Mouse (Mus musculus): Measurements from ENCODE around the gene Dcun1d3.

Dcun1d3 gene

DNA sequence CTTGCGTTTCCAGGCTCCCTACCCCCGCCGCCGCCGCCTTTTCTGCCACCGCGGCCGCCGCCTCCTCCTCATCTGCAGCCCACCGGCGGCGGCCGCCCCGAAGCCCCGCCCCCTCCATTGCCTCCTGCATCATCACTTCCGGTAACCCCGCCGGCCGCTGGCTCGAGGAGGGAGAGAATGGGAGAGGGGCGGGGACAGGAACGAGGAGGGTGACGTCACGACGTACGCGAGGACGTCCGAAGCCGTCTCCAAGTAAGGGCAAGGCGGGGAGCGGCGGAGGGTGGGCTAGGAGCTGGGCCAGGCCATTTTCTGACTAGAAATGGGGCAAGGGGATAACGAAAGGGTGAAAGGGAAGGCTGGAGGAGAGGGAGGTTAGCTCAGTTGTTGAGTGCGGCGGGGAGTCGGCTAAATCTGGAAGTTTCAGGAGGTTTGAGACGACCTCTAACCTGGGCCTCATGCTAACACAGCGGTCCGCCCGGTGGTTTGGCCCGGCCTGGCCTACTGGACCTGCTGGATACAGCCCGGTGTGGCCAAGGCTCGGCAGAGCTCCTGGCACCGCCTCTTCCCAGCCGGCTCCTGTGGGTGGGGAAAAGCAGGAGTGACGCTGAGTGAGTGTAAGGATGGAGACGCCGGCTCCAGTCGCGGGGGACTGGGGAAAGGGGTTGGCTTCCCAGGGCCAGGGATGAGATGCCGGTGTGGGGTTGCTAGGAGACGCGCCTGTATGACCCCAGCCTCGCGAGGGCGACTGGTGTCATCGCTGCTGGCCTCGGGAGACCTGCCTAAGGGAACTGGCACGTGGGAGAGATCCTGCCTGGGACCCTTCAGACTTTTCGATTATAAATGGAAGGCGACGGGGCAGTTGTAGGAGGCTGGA is at the start of gene Dcun1d3, which contains the start of gene Lyrm1:
Gene Dcun1d3 (minus strand): TSS at position 660 of the 874 bp plus-strand sequence.
Gene Lyrm1 (plus strand): TSS at position 223 of the 874 bp plus-strand sequence.
- DNase-seq (ENCODE audit: low spot score in 2 of 2) = peak; percentile 94 to 98

DNA sequence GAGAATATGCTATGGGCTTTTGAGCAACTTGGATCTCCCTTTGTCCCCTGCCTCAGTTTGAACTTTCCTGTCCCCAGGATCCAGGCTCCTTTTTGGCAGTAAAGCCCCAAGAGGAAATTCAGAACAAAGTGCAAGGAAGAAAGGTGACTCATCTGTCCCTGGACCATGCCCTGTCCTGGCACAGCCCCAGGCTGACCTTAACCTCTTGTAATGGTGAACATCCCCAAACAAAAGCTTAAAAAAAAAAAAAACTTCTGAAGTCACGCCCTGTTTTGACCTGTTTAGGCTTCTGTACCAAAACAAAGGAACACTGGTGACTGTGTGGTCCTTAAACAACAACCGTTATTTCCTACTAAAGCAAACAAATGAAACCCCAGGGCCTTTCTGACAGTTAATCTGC is 45.5 kb upstream of the Dcun1d3 start:
- DNase-seq (ENCODE audit: low spot score in 2 of 2) = no peak

DNA sequence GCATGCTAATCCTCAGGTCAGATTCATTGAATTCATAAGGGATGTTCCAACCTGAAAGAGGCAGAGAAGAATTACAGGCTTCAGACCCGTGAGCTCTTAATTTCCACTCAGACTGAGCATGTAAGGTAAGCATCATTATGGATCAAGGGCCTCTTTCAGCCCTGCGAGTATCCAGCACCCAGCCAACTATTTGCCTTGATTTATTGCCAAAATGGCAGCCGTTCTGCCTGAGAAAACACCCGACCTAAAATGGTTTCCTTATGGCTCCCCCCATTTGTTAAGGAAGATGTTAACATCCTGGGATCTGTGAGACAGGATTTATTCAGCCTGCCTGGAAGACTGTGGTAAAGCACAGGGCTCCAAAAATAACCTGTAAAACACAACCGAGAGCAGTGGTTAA is 40.9 kb upstream of the Dcun1d3 start:
- DNase-seq (ENCODE audit: low spot score in 2 of 2) = no peak

DNA sequence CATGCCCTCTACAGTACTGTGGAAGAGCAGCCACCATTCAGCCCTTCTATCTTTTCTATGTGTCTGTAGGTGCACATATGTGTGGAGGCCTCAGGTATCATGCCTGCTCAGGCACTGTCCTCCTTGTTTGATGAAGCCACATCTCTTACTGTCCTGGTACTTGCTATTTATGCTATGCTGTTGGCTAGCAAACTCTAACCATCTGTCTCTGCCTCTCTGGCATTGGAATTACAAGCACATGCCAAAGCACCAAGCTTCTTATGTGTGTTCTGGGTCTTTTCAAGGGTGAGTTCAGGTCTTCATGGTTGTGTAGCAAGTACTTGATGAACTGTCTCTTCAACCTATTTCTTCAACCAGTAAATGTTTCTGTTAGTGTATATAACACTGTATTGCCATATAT is 40.2 kb upstream of the Dcun1d3 start:
- no peak for DNase-seq (ENCODE audit: low spot score in 2 of 2)

- no peak for DNase-seq (ENCODE audit: low spot score in 2 of 2)
Observed at GRCm38 (mm10) chr7:119928783-119929440, 32.8 kb upstream of the Dcun1d3 start.

DNA sequence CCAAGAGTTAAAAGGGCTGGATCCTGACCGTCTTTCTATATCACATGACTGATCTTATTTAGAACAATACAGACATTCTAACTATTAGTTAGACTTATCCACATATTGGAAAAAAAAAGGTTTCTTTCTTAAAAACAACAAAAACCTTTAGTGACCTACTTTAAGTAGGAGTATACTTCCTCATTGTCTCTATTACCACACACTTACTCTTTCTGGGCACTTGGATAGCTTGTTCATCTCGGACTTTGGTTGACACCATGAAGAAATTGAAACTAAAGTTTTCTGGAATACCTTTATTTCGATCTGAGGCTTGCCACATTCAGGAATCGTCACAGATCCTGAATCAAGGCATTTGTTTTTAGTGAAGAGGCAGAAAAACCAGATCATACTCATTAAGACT is 25.0 kb upstream of the Dcun1d3 start:
- DNase-seq (ENCODE audit: low spot score in 2 of 2) = no peak

- DNase-seq (ENCODE audit: low spot score in 2 of 2) = no peak
Observed at GRCm38 (mm10) chr7:119920457-119920856, 24.4 kb upstream of the Dcun1d3 start.

DNA sequence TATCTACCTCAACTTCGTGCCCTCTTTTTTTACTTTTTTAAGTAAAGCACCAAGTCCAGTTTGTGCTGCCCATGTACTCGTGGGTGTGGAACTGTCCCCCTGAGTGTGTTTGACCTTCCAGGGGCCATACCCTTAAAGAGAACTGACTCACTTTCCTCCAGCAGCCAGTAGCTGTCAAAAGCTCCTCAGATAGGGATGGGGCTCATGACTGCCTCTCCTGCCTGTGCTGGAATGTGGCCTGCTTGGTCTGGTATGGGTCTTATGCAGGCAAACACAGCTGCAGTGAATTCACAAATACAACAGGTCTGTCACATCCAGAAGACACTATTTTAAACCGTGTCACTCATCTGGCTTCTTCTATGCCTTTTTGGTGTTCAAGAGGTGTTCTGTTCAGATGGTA is 15.6 kb upstream of the Dcun1d3 start:
- DNase-seq (ENCODE audit: low spot score in 2 of 2) = no peak

DNA sequence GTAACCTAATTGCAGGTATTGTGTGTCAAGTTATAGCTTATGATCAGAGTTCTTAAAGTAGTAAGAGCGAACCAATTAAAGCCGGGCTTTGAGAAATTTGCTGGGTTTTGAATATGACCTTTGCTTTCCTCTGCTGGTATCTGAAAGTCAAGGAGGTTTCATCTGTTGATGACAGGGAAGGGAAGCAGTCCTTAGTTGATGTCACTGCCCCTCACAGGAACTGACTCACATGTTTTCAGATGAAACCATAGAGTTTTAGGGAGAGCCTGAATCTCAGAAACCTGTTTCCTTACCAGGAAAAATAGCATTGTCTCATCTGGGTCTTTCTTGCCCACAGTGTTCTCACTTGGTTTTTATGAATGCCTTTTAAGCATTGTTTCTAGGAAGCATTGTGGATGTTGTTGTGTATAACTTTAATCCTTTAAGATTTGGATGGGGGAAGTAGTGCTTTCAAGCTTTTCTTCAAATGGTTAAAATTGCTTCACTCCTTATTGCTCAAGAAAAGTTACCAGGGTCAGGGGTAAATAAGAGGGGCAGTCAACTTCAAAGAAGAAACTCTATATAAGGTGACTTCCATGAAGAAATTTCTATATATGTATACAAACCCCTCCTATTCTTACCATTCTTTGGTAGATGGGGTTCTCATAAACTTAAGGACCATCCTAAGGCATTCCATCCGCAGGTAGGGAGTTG is 10.6 kb upstream of the Dcun1d3 start:
- DNase-seq (ENCODE audit: low spot score in 2 of 2) = no peak

- DNase-seq (ENCODE audit: low spot score in 2 of 2) = no peak
Observed at GRCm38 (mm10) chr7:119899386-119900057, 3.4 kb upstream of the Dcun1d3 start.

DNA sequence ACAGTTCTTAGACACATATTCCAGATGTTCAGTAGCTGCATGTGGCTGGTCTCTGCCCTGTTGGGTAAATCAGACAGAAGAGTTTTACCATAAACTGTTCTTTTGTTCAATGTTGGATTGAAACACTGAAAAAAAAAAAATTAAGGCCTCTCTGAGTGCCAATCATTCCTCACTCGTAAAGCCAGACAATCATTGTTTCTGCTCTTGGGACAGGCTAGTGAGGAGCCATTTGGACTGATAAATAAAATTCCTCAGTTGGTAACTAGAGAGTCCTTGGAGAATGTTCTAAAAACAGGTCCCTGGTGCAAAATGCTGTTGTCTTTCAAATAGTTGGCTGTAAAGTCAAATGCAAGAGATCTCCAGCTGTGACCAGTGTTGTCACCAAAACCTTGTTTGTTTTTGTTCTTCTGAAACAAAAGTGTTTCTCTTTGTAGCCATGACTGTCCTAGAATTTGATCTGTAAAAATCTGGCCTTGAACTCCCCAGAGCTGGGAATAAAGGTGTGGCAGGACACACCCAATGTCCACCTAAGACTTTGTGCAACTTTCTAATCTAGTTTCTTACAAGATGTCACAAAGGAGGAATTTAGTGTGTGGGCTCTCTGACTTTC is 2.3 kb upstream of the Dcun1d3 start:
- DNase-seq (ENCODE audit: low spot score in 2 of 2) = no peak

GRCm38 (mm10) chr7:119897521-119898109 is 1.5 kb upstream of the Dcun1d3 start:
- no peak for DNase-seq (ENCODE audit: low spot score in 2 of 2)

- DNase-seq (ENCODE audit: low spot score in 2 of 2) = peak in 1 of 2 experiments; percentile 5
Observed at GRCm38 (mm10) chr7:119894818-119895544, 1.1 kb downstream of the Dcun1d3 start.

DNA sequence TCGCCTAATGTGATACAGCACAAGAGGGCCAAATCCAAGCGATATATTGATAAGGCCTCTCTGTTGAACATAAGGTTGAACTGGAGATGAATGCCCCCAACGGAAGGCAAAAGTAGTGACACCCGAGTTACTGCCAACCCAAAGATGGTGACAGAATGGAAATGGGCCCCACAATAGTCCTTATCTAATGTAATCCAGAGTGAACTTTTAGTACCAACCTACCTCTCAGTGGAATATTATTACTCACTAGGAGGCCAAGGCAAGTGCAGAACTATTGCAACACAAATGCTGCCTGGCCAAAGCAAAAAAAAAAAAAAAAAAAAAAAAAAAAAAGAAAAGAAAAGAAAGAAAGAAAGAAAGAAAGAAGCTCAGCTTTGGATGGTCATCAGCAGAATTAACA is 3.4 kb downstream of the Dcun1d3 start:
- no peak for DNase-seq (ENCODE audit: low spot score in 2 of 2)

DNA sequence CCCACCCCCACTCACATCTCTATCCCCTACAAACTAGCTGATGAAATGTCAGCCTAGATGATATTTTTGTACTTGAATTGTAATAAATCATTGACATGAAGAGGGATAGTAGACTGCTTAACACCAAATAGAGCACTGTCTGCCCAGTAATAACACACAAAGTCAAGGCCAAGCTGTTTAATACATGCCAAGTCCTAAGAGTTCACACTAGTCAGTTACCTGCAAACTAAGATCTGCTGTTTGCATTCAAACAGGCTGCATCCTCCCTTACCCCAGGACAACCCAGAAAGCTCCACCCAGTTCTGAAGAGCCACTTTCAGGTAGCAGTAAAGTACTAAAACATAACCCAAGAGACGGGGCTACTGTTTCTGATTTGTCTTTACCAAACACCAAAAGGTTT is 3.9 kb downstream of the Dcun1d3 start:
- DNase-seq (ENCODE audit: low spot score in 2 of 2) = no peak

DNA sequence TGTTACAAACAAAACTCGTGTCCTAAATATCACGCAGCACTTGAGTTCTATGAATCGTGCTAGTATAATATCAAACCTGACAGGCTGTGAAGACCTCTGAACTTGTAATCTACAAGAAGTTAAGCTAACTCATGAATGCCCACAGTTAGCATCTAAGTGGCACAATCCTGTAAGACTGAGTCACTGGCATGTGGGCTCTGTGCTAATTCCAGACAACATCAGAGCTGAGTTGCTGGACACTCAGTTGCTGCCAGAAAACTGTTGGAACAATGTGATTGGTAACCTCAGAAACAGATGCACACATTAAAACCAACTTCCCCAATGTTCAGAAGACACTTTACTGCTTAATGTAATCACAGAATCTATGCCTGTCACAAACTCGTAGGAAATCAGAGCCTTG is 8.2 kb downstream of the Dcun1d3 start:
- DNase-seq (ENCODE audit: low spot score in 2 of 2) = no peak

DNA sequence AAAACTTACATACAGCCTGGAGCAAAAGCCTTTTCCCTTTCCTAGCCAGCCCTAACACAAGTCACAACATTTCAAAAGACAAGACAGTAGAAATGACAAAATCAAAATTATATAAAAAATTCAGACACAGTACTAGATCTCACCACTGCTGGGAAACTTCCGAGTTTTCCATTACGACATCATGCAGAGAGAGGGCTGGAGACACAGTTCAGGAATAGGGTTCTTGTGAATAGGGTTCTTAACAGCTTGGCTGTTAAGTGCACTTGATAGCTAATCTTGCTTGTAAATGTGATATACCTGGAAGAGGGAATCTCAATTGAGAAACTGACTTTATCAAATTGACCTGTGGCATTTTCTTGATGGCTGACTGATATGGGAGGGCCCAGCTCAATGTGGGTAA is 14.9 kb downstream of the Dcun1d3 start:
- DNase-seq (ENCODE audit: low spot score in 2 of 2) = no peak

GRCm38 (mm10) chr7:119880345-119880744 is 15.8 kb downstream of the Dcun1d3 start:
- DNase-seq (ENCODE audit: low spot score in 2 of 2) = no peak

GRCm38 (mm10) chr7:119879171-119879570 is 16.9 kb downstream of the Dcun1d3 start:
- DNase-seq (ENCODE audit: low spot score in 2 of 2) = no peak

DNA sequence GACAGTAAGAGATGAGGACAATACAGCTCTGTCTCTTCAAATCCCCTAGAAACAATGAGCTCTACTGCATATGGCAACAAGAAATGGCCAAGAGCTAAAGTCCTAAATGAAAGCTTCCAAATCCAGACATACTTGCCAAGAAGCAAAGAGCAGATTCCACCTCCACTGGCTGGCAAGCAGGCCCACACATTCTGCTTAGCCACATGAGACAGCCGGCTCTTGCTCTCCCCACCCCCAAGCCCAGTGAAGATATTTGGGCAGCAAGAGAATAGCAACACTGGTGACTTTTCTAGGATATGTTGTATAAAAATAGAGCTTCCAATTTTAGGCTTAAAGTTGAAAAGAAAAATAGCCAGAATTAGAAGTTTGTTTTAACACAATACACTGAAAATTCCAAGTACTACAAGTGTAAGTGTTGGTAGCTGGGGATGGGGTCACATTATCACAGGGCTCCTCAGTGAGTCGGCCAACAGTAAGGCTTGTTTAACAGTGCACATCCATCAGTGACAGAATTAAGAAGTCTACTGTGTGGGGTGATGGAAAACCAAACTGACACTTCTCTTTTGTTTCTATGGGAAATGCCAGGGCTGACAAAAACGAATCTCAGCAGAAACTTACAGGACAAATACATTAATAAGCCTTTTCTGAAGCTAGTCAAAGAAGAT is 20.2 kb downstream of the Dcun1d3 start:
- DNase-seq (ENCODE audit: low spot score in 2 of 2) = peak; percentile 61 to 73
